Mouse (Mus musculus) heart, postnatal 14 days (tissue): Measurements from ENCODE around the gene Gm20388. TPM values are rescaled to one million over a fixed set of nuclear protein-coding genes. Genes with fewer than 3 reads are reported as not detected.

Source experiments
- DNase-seq, 2 experiments: peaks; one replicate each; pipeline ENCODE4 v3.0.0; 2021 to 2022
- intact Hi-C: fragments of 180-260 bp; cut with DNase I; formaldehyde crosslinking; loops from one replicate; pipeline ENCODE4 v1.15.1; 2025
- total RNA-seq, 2 experiments: library from RNA; stranded (reverse); gene quantifications; 2 replicates each; pipeline ENCODE4 v1.2.3; 2021

Gene Gm20388
- total RNA-seq, 2 experiments from 2014 or later: 0.24 TPM; not detected in 1

DNA sequence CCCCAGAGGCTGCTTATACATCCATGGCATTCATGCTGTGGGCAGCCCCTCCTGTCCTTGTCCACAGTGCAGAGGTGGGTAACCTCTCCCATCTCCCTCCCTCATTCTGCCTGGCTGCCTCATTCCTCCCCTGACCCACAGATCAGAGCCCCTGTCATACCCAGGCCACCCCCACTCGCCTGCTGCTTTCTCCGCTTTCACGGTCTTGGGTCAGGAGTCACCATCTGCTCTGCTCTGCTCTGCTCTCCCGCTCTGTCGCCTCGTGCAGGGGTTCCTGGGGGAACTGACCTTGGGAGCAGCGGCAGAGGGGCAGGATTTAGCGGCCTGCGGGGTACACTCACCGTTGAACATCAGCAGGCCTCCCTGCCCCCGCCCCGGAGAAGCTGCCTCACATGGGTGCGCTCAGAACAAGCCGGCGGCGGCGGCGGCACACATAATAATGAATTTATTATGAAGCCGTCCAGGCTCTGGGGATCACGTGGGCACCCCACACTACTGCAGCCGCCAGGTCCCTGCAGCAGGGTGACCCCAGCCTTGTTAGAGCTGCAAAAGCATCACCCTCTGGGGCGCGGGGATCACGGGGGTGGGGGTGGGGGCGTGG, 638.8 kb downstream of the Gm20388 start:
- intact Hi-C loops: no loop called here
- no peak for DNase-seq

DNA sequence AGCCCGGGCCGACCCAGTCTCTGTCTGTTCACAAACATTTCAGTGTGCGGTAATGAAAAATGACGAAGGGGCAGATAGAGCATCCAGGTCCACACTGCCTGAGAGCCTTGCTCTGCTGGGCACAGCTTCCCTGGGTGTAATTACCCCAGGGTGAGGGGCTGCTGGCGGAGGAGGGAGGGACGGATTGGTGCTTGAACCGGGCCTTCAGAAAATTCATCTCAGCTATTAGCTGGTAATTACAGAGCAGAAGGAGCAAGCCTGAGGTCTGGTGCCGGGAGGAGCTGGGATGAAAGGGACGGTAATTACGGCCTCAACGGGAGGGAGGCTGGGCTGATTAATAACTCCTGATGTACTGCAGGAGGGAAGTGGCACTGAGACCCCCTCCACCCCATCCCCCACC, 639.3 kb downstream of the Gm20388 start:
- intact Hi-C loops: no loop called here
- DNase-seq: no peak

DNA sequence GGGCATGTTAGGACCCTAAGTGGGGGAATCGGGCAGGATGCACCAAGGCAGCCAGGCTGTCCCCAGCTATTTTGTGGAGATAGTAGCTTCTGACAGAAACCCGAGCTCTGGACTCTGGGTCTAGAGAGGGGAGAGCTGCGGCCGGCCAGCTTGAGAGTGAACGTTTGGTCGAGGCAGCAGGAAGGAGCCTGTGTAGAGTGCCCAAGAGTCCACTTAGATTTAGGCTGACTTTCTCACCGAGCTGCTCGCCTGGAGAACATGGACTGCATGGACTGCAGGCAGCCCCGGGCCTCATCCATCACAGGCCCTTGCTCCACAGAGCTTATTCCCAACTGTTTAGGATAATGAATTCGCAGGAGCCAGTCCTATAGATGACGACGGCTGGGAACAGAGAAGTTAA, 639.8 kb downstream of the Gm20388 start:
- intact Hi-C loops: no loop called here
- no peak for DNase-seq

DNA sequence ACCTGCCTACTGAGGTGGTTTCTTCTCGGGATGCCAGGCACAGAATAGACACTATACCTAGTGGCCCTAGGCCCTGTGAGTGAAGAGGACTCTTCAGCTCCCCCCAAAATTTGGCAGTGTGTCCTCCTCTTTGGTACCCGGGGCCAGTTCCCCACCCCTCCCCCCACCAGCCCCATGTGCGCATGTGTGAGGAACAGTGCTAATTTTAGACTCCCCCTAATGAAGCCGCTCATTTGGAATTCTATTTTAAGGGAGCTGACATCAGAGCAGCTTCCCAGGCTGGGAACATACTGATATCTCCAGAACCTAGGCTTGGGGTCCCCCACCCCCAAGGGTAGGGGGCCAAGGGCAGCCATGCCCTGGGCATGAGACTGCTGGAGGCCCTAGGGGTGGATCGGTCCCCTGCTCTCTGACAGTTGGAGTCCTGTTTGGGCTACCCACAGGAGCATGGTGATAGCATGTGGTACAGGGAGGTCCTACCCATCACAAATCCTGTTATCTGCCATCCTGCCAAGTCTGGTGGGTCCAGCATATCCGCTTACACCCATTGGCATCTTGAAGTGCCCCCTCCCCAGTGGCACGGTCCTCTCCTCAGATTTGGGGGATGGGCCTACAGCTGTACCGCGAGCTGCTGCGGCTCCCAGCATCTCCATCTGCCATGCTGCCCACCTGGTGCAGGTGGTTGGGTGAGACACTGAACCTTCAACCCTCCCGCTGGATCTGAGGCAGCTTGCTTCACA, 640.5 kb downstream of the Gm20388 start:
- DNase-seq: no peak
- intact Hi-C loops: no loop called here

DNA sequence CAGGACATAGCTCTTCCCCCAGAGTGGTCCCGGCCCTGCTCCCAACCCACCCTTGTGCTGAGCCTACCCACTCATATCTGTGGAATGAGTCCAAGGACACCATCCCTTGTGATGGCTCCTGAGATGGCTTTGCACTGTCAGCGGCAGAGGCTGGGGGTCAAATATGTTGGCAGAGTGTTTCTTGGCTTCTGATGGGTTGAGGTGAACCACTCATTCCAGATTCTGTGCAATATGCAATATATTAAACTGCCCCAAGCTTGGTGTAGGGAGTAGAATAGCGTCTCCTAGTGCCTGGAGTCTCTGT, 641.0 kb downstream of the Gm20388 start:
- intact Hi-C loops: no loop called here
- DNase-seq: no peak

DNA sequence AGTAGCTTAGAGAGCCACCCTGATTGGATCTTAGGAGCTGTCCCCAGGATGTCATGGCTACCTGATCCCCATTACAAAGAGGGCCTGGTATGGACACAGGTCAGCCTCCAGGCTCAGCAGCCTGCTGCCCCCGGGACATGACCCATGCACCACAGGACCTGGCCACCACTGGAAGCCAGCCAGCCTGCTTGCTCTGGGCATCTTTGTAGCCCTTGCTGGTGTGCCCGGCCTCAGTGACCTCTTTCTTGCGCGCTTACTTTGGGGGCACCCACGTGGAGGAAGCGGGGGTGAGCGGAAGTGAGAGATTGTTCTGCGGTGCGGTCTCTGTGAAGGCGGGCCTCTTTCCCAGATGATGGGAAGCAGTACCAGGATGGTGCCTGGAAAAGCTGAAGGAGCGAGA, 641.9 kb downstream of the Gm20388 start:
- DNase-seq: no peak
- intact Hi-C loops: no loop called here

DNA sequence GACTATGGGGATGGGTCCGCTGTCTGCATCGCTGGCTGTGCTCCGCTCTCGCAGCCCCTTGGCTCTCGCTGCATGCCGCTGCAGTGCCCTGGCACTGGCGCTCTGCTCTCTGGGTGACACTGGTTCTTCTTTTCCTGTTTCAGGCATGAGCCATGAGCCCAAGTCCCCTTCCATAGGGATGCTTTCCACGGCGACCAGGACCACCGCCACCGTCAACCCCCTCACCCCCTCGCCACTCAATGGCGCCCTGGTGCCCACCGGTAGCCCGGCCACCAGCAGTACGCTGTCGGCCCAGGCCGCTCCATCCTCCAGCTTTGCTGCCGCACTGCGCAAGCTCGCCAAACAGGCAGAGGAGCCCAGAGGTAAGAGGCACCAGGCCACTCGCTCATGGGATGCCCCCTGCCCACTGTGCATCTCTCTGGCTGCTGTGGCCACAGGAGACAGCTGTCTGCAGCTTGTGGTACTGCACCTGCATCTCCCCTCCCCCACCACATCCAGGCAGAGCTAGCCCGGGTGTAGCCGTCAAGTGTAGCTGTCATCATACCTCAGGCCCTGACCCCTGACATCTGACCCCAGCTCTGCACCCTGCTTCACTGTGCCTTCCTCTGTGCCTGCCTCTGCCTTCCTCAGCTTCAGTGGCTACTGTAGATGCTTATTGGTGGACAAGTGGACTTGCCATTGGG, 642.9 kb downstream of the Gm20388 start:
- intact Hi-C loops: no loop called here
- DNase-seq: no peak

DNA sequence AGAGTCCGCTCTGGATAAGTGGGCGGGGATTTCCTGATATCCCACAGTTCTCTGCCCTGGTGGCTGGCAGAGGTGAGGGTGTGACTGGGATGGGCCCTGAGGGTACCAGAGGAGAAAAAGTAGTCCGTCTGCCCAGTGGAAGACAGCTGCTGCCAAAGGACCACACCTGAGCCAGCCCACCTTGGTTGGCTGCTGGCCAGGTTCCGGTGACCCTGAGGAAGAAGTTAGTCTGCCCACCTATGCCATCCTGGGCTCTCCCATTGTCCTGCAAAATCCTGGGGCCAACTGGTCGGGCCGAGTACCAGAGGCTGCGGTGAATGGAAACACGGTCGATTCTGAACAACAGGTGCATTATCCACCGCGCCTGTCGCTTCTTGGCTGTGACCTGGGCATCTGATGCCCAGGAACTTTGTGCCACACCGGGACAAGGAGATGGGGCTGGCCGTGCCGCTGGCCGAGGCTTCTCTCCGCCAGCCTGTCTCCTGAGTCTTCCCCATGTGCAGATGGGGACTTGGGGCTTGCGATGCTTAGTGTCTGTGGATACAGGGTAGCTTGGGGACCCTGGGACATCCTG, 643.9 kb downstream of the Gm20388 start:
- DNase-seq: no peak
- intact Hi-C loops: no loop called here

DNA sequence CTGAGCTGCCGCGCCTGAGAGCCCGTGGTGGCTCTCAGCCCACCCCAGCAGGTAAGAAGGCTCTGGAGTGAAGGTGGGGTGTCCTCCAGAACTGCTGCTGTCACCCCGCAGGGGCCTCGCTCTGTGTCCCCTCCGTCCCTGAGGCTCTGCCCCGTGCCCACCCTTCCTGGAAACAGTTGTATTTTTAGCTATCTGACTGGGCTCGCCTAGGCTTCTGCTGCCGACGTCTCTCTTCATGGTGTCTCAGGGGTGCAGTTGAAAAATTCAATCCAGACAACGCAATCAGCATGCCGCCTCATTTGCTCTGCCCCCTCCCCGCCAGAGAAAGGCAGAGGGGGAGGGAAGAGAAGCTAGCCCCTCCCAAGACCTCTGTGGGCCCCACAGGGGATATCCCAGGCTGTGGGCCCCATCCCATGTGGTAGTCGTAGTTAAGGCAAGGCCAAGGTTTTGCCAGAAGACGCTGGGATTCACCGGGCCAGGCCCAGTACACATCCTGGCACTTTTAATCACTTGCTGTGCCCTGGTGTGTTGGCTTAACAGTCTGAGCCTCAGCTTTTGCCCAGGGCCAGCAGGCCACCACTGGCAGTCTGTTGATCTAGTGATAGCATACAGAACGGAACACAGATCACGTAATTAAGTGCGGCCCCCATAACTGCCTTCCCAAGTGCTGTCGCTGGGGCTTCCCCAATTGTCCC, 645.7 kb downstream of the Gm20388 start:
- no peak for DNase-seq
- intact Hi-C loops: no loop called here

DNA sequence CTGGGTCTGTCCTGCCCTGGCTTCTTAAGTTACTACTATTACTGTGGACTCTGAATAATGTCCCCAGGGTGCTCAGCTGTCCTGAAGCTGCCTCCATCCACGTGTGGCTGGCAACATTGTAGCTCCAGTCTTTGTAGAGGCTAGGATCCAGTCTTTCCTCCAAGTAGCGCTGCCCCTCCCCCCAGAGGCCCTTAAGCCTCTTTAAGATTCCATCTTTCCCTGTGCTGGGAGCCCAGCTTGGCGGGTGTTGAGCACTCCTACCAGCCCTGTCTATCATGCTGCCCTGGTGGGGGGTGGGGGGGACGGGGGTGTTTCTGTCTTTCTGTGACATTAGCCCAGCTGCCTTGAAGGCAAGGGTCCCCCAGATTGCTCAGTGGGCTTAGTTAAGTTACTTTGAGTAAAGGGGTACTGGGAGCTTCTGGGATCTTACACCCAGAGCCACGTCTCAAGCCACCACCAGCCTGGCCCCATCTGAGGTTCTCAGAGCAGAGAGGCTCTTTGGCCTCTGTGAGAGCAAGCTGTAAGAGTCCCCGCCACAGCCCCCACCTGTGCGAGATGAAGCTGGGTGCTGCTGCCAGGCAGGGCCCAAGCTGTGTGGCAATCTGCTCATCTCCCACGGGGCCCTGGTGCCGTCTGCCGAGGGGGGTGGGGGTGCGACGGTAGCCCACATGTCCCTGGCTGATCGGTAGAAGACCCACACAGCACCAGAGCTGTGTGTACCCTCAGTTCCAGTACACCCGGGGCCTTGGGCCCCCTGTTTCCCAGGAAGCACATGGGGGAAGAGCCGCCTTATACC, 646.7 kb downstream of the Gm20388 start:
- intact Hi-C loops: no loop called here
- no peak for DNase-seq

DNA sequence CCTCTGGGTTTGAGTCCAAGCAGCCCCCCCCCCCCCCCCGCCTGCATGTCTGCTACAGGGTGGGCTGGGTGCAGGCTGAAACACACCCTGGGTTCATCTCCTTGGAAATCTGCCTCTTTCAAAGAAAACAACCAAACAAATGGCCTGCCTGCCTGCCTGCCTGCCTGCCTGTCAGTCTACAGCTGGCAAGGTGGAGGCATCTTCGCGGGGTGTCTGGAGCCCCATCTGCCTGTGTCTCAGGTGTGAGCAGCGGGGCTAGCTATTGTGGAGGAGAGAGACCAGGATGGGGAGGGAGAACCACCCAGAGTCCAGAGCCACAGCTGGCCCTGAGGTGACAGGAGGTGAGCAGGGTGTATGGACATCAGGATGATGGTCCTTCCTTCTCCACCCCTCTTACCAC, 647.5 kb downstream of the Gm20388 start:
- intact Hi-C loops: no loop called here
- no peak for DNase-seq

DNA sequence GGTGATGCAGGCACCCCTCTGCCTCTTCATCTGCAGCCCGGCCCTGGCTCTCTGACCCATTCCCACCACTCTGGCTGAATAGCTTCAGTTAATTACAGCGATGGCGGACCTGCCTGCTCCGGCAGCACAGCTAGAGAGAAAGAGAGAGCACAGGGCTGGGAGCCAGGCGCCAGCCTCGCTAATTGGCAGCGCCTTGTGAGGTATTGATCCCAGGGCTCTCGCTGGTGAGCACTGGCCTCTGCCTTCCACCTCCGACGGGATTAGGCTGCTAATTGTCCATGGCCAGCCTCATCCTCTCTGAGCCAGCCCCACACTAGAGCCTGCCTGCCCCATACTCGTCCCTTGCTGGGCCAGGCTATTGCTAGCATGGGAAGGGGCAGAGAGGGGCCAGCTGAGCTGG, 649.0 kb downstream of the Gm20388 start:
- intact Hi-C loops: loop anchor here (2.0 kb wide), 1 partner anchor 19 kb away; no protein-coding TSS in a partner anchor
- no peak for DNase-seq

DNA sequence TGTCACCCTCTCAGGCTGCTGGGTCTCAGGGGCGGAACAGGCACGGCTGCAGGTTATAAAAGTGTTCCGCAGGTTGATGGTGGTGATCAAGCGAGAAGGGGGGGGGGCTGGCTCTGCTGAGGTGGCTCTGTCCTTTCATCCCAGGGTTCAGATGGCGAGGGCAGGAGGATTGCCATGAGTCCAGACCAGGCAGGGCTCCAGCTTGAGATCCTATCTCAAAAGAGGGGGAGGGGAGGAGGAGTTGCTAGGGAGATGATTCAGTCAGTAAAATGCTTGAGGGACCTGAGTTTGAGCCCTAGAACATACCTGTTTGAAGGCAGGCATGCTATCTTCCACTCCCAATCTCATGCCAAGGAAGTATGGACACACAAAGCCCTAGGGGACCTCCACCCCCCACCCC, 649.9 kb downstream of the Gm20388 start:
- intact Hi-C loops: loop anchor here (2.0 kb wide), 1 partner anchor 20 kb away; no protein-coding TSS in a partner anchor
- no peak for DNase-seq

DNA sequence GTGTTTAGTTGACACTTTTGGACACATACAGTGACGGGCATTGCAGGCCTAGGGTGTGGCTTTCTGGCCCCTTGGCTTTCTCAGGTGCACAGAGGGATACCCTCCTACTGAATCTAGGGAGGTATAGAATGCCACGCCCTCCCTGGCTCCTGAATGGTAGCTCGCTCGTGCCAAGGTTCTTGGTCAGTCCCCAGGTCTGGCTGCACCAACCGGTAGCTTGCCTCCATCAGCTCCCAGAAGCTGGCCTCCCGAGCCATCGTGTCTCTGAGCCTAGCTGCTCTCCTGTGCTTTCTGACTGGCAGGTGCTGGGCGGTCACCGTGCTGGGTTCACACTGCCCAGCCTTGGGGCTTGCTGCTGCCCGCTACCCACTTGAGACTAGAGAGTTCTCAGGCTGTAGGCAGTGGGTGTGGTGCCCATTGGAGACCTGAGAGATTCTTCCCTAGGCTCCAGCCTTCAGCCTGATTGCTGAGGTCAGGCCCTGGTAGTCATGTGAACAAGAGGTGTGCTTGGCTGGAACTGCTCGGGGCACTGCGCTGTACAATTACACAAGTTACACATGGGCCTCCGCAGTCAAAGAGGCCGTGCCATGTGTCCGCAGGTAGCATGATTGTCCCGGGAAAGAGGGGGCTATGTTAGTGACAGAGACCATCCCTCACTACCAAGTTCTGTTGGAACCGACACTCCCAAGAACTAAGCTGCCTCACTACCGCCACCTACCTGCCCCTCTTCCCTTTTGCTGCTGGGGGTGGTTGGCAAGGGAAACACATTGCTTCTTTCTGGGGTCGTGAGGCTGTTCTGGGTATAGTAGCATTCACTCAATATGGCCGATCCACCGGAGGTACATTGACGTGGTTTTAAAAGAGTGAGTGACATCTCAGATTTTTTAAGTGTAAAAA, 651.1 kb downstream of the Gm20388 start:
- DNase-seq: peak in 1 of 2 experiments; percentile 53
- intact Hi-C loops: loop anchor here (2.0 kb wide), 1 partner anchor 21 kb away; no protein-coding TSS in a partner anchor

DNA sequence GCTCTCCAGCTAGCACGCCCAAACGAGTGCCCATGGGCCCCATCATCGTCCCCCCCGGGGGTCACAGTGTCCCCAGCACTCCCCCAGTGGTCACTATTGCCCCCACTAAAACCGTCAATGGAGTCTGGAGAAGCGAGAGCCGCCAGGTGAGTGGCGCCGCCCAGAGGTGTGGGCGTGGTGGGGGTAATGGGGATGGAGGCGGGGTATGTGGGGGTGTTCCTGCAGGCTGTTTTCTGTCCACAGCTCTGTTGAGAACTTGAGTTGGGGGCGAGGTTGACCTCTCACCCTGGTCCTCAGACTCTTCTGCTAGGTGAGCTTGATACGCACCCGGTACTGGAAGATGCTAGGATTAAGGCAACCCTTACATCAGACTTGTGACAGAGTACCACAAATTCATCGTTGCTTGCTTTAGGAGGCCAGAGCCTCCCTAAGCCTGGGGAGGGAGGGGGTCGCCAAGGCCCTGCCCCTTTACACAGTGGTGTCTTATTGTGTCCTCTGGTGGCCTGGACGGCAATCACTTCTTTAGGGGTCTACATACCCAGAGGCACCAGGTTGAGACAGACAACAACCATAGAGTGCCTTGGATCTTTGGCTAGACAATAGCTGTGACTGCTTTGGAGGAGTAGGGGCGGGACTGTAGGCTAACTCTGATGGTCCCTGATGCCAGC, 652.2 kb downstream of the Gm20388 start:
- no peak for DNase-seq
- intact Hi-C loops: no loop called here

DNA sequence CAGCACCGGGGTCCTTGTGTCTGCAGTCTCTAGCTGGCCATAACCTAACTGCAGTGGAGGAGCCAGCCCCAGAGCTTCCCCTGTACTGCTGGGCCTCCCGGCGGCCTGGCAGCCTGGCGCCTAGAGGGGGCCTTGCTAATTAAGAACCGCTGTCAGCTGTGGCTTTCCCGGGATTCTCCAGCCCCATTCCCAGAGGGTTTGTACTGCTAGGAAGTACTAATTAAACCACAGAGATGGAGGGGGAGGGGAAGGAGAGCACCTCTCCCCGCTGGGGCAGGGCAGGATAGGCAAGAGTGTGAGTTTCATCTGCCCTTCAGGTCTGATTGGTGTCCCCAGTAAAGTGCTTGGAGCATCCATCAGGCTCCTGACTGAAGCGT, 652.7 kb downstream of the Gm20388 start:
- intact Hi-C loops: no loop called here
- DNase-seq: no peak

DNA sequence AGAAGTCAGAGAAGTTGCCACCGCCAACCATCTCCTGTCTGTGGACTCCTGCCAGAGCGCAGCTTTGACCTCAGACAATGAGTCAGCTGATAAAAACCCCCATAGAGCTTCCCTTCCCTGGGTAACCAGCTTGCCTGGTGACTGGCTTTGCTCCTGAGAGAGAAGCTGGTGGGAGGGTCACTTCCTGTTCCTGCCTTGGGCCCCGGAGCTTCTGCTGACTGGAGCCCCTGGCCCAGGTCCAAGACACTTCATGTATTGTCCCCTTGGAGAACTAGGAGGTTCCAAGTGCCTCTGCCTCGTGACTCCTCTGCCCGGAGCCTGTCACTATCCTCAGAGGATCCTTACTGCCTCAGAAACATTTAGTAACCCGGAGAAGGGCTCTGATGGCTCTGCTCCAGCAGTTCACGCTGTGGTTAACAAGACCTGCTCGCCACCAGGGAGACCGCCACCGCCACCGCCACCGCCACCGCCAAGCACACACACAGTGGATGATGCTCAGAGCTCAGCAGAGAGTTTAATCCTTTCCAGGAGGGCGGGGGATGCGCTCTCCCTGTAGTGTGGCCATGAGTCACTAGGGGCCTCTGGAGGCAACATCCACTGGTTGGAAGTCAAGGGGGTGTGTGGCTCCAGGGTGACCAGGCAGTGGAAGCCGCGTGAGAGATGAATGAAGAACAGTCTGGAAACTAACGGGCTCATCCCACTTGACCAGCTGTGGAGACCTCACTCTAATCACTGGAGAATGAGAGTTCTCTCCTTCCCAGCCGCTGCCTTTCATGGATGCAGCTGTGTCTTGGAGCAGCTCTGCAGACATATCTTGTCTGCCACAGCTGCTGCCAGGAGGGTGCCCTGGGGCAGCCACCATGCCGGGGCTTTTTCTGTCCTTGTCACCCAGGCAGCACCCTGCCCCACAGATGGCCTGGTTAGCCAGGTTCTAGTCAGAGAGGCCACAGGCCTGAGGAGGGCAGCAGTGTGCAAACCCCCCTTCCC, 653.5 kb downstream of the Gm20388 start:
- peak; percentile 90 to 91 for DNase-seq
- intact Hi-C loops: no loop called here
